Mouse (Mus musculus) liver, postnatal 0 days (tissue): Measurements from ENCODE around the gene Psmd6. TPM values are rescaled to one million over a fixed set of nuclear protein-coding genes. Genes with fewer than 3 reads are reported as not detected.

Source experiments
- ATAC-seq: fragments of 200-750 bp; cut with Nextera tagmentation; 2 replicates; pipeline ENCODE4 v1.8.0; 2017; ENCODE audit warnings: mild to moderate bottlenecking, moderate library complexity
- DNase-seq: peaks from one replicate; pipeline ENCODE4 v3.0.0-alpha.2; 2016
- H3K27ac ChIP-seq: fragments of 300-500 bp; sonication (generic); 2 replicates; pipeline ENCODE4 v1.5.1; 2014; ENCODE audit warnings: antibody characterized with exemption, moderate library complexity, mild to moderate bottlenecking, low read depth
- H3K27me3 ChIP-seq: fragments of 300-500 bp; sonication (generic); 2 replicates; pipeline ENCODE4 v1.6.1; 2014; ENCODE audit warnings: low read length, control low read depth, mixed read lengths; ENCODE audit not compliant: insufficient read depth
- H3K36me3 ChIP-seq: fragments of 300-500 bp; sonication (generic); replicated peaks from 2 replicates; pipeline ENCODE4 v1.6.1; 2014; ENCODE audit warnings: mild to moderate bottlenecking, control low read depth, low read length, moderate library complexity, mixed read lengths; ENCODE audit not compliant: insufficient read depth
- H3K4me1 ChIP-seq: fragments of 300-500 bp; sonication (generic); 2 replicates; pipeline ENCODE4 v1.6.1; 2014; ENCODE audit warnings: antibody characterized with exemption, mild to moderate bottlenecking, control low read depth; ENCODE audit not compliant: insufficient read depth
- H3K4me2 ChIP-seq: fragments of 300-500 bp; sonication (generic); 2 replicates; pipeline ENCODE4 v1.6.1; 2014; ENCODE audit warnings: low read depth, mild to moderate bottlenecking, low read length, moderate library complexity, mixed read lengths
- H3K4me3 ChIP-seq: fragments of 300-500 bp; sonication (generic); 2 replicates; pipeline ENCODE4 v1.5.1; 2014; ENCODE audit warnings: low read depth, low read length
- H3K9ac ChIP-seq: fragments of 300-500 bp; sonication (generic); replicated peaks from 2 replicates; pipeline ENCODE4 v1.6.1; 2014; ENCODE audit warnings: mild to moderate bottlenecking, moderate library complexity
- H3K9me3 ChIP-seq: fragments of 300-500 bp; sonication (generic); 2 replicates; pipeline ENCODE4 v1.6.1; 2016; ENCODE audit warnings: mild to moderate bottlenecking, control low read depth, low read length, mixed read lengths
- CTCF ChIP-seq: sonication (generic); IDR thresholded peaks from 2 replicates; pipeline ENCODE4 v1.5.1; 2016; ENCODE audit warnings: antibody characterized with exemption, low read depth
- EP300 ChIP-seq: IDR thresholded peaks from 2 replicates; pipeline ENCODE4 v1.6.1; 2016; ENCODE audit warnings: antibody characterized with exemption, low read depth, mild to moderate bottlenecking
- WGBS: fragments of 180-500 bp; shearing (Covaris S2); extraction: QIAGEN DNeasy Blood & Tissue Kit; methylation state at CpG from one replicate; pipeline ENCODE4 v1.1.7; 2014; ENCODE audit not compliant: insufficient replicate concordance; 5-methylcytosine and 5-hydroxymethylcytosine counted together
- polyA plus RNA-seq: library from polyadenylated mRNA; unstranded; fragments of >200 nt; fragmentation: Nextera tagmentation; extraction: Ambion mirVana; gene quantifications from 2 replicates; pipeline ENCODE4 v1.2.1, GENCODE M21; 2015

Gene Psmd6
- polyA plus RNA-seq = 101 and 106 TPM in 2 replicates

DNA sequence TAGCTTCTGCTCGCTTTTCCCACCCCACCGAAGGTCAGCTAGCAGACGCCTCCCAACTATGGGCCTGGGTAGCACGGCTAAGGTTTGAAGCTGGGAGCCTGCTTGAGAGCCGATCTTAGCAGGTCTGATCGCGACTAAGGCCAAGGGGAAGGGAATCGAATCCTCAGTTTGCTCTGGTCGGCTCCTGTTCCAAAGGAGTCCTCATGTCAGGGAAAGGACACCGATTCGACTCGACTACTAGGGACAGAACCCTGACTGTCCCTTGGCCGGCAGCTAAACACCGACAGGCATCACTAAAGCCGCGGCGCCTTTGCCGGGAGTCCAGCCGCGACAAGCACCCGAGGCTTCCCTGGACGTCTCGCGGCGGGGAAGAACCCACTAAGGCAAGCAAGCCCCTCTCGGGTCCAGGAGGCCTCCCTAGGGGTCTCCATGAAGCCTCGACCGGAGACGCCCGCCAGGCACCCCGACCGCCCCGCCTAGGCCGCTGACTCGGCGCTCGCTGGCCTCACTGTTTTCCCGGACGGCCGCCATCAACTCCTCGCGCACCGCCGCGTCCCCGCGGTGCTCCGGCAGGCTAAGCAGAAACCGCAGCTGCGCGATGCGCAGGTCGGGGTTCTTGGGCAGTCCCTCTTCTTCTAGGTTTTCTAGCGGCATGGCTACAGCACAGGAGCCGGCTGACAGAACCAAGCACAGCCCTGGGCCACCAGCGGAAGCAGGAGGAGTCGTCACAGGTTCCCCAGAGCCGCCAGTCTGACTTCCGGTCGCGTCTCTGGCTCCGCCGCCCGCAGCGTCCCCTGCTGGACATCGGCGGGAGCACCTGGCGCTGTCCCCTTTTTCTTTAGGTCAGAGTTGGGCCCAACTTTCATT, at the start of gene Psmd6:
TSS of gene Psmd6 (minus strand) at position 755 of the 867 bp plus-strand sequence.
- Histone ChIP-seq H3K27ac (peak within 1 kb of the TSS; percentile 85), H3K4me1 (peaks cover 11% of the 10 kb centered on the region; the same call in 1 of the 2 replicates), H3K4me3 (peak within 1 kb of the TSS; percentile 100), H3K9me3 (no peaks in the 10 kb centered on the region), H3K36me3 (peaks cover 24% of the 10 kb centered on the region), H3K9ac (peak within 1 kb of the TSS; percentile 100), H3K27me3 (no peaks in the 10 kb centered on the region), H3K4me2 (peak within 1 kb of the TSS; percentile 90)
- DNase-seq (peak; percentile 92), ATAC-seq (peak; percentile 97)
- WGBS = under 1% methylated on average over 68 of the region's 68 CpGs
- TF ChIP-seq EP300 = no peak
- peak; percentile 98 for TF ChIP-seq CTCF

- Histone ChIP-seq H3K27ac (no peak overlapping the region), H3K4me2 (no peak overlapping the region), H3K4me3 (no peak overlapping the region), H3K9ac (no peak overlapping the region), H3K27me3 (no peaks in the 10 kb centered on the region), H3K9me3 (no peaks in the 10 kb centered on the region), H3K36me3 (peaks cover 49% of the 10 kb centered on the region), H3K4me1 (no peaks in the 10 kb centered on the region)
- no peak for TF ChIP-seq CTCF
- TF ChIP-seq EP300 = no peak
- 85% methylated on average over 4 of the region's 4 CpGs for WGBS
- ATAC-seq (no peak), DNase-seq (no peak)
Observed at GRCm38 (mm10) chr14:14110710-14111109, 10.1 kb downstream of the Psmd6 start.

GRCm38 (mm10) chr14:14104930-14105318, 15.9 kb downstream of the Psmd6 start:
- Histone ChIP-seq H3K9ac (no peak overlapping the region), H3K4me3 (no peak overlapping the region), H3K9me3 (no peaks in the 10 kb centered on the region), H3K27me3 (no peaks in the 10 kb centered on the region), H3K36me3 (peaks cover 22% of the 10 kb centered on the region), H3K4me2 (no peak overlapping the region), H3K27ac (no peak overlapping the region), H3K4me1 (peaks cover 3% of the 10 kb centered on the region)
- DNase-seq (no peak), ATAC-seq (no peak)
- TF ChIP-seq EP300 (no peak), CTCF (no peak)
- WGBS = 81% methylated on average over 2 of the region's 2 CpGs

- peaks cover 3% of the 10 kb centered on the region for H3K4me1 ChIP-seq
- peaks cover 23% of the 10 kb centered on the region for H3K36me3 ChIP-seq
- no peaks in the 10 kb centered on the region for H3K9me3 ChIP-seq
- no peak overlapping the region for H3K9ac ChIP-seq
- no peak overlapping the region for H3K27ac ChIP-seq
- H3K4me3 ChIP-seq = no peak overlapping the region
- ATAC-seq (no peak), DNase-seq (no peak)
- H3K4me2 ChIP-seq = no peak overlapping the region
- 73% methylated on average over 13 of the region's 13 CpGs for WGBS
- H3K27me3 ChIP-seq = no peaks in the 10 kb centered on the region
- TF ChIP-seq CTCF (no peak), EP300 (no peak)
Observed at GRCm38 (mm10) chr14:14104213-14104929, 16.4 kb downstream of the Psmd6 start.

GRCm38 (mm10) chr14:14101296-14101695, 19.5 kb downstream of the Psmd6 start:
- H3K27ac ChIP-seq = no peak overlapping the region; the same call in 1 of the 2 replicates
- no peak for DNase-seq
- H3K4me2 ChIP-seq = no peak overlapping the region
- no peaks in the 10 kb centered on the region for H3K27me3 ChIP-seq
- no peak for ATAC-seq
- H3K9ac ChIP-seq = no peak overlapping the region
- H3K4me3 ChIP-seq = no peak overlapping the region
- peaks cover 3% of the 10 kb centered on the region for H3K4me1 ChIP-seq
- peaks cover 29% of the 10 kb centered on the region for H3K36me3 ChIP-seq
- TF ChIP-seq EP300 = no peak
- no peak for TF ChIP-seq CTCF
- H3K9me3 ChIP-seq = no peaks in the 10 kb centered on the region
- 91% methylated on average over 9 of the region's 9 CpGs for WGBS

GRCm38 (mm10) chr14:14100773-14101280, 20.0 kb downstream of the Psmd6 start:
- Histone ChIP-seq H3K9ac (no peak overlapping the region), H3K27me3 (no peaks in the 10 kb centered on the region), H3K4me3 (no peak overlapping the region), H3K4me2 (no peak overlapping the region; the same call in 1 of the 2 replicates), H3K36me3 (peaks cover 34% of the 10 kb centered on the region), H3K4me1 (peaks cover 3% of the 10 kb centered on the region), H3K27ac (peak overlapping the region; percentile 64), H3K9me3 (no peaks in the 10 kb centered on the region)
- ATAC-seq (peak; percentile 80), DNase-seq (peak; percentile 21)
- WGBS = 66% methylated on average over 8 of the region's 8 CpGs
- TF ChIP-seq EP300 = no peak
- no peak for TF ChIP-seq CTCF
